Mouse (Mus musculus) stomach, embryonic 16.5 days (tissue): ENCODE results near the gene Hivep3. TPM values are rescaled to one million over a fixed set of nuclear protein-coding genes. Genes with fewer than 3 reads are reported as not detected.

Source experiments
- ATAC-seq: fragments of 200-750 bp; cut with Nextera tagmentation; 2 replicates; pipeline ENCODE4 v1.8.0; 2017; ENCODE audit warnings: moderate number of reproducible peaks, moderate TSS enrichment; ENCODE audit not compliant: insufficient read depth, low FRiP score
- H3K27ac ChIP-seq: fragments of 300-500 bp; sonication (generic); 2 replicates; pipeline ENCODE4 v1.5.1; 2014; ENCODE audit warnings: low read length
- H3K27me3 ChIP-seq: fragments of 300-500 bp; sonication (generic); 2 replicates; pipeline ENCODE4 v1.6.1; 2014; ENCODE audit warnings: low read length, control low read depth, mixed read lengths; ENCODE audit not compliant: control insufficient read depth, insufficient read depth
- H3K36me3 ChIP-seq: fragments of 300-500 bp; sonication (generic); 2 replicates; pipeline ENCODE4 v1.6.1; 2014; ENCODE audit warnings: low read length; ENCODE audit not compliant: control insufficient read depth, insufficient read depth
- H3K4me1 ChIP-seq: fragments of 300-500 bp; sonication (generic); 2 replicates; pipeline ENCODE4 v1.6.1; 2014; ENCODE audit warnings: low read length, control low read depth, mixed read lengths; ENCODE audit not compliant: control insufficient read depth, insufficient read depth
- H3K4me2 ChIP-seq: fragments of 300-500 bp; sonication (generic); 2 replicates; pipeline ENCODE4 v1.6.1; 2014; ENCODE audit warnings: low read depth, low read length, mixed read lengths
- H3K4me3 ChIP-seq: fragments of 300-500 bp; sonication (generic); replicated peaks from 2 replicates; pipeline ENCODE4 v1.5.1; 2014; ENCODE audit warnings: mild to moderate bottlenecking, low read length
- H3K9ac ChIP-seq: fragments of 300-500 bp; sonication (generic); 2 replicates; pipeline ENCODE4 v1.6.1; 2014; ENCODE audit warnings: low read length
- H3K9me3 ChIP-seq: fragments of 300-500 bp; sonication (generic); replicated peaks from 2 replicates; pipeline ENCODE4 v1.6.1; 2016; ENCODE audit warnings: low read length, control low read depth; ENCODE audit not compliant: control insufficient read depth
- WGBS: fragments of 180-500 bp; shearing (Covaris S2); extraction: QIAGEN DNeasy Blood & Tissue Kit; methylation state at CpG from one replicate; pipeline ENCODE4 v1.1.7; 2014; 5-methylcytosine and 5-hydroxymethylcytosine counted together
- polyA plus RNA-seq: library from polyadenylated mRNA; unstranded; fragments of >200 nt; fragmentation: Nextera tagmentation; extraction: Ambion mirVana; gene quantifications from 2 replicates; pipeline ENCODE4 v1.2.1, GENCODE M21; 2015

The Hivep3 gene
- polyA plus RNA-seq, 1 experiment from 2014 or later: 8.8 TPM

DNA sequence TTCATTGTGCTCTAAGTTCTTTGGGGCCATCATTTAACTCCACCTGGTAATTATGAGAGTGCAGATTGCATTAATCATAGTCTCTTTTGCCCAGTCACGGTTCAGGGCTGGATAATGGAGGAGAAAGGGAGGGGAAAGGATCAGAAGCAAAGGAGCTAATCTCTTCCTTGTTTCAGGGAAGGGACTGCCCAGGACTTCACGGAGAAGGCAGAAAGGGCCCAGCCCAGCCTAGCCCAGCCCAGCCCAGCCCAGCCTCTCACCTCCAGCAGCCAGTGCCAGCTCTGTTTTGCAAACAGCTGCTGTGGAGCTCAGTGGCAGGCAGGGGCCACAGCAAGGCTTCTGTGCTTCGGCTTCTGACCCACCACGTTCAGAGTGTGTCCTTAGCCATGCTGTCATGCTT is 180.6 kb downstream of the Hivep3 start:
- no peaks in the 10 kb centered on the region for H3K36me3 ChIP-seq
- peak overlapping the region; percentile 68 for H3K27ac ChIP-seq
- H3K27me3 ChIP-seq: no peaks in the 10 kb centered on the region
- WGBS: 9% methylated on average over 4 of the region's 4 CpGs
- no peak overlapping the region for H3K9ac ChIP-seq
- H3K4me1 ChIP-seq: no peaks in the 10 kb centered on the region
- ATAC-seq: peak; percentile 84; the same call in 1 of the 2 replicates
- H3K4me3 ChIP-seq: no peak overlapping the region
- no peaks in the 10 kb centered on the region for H3K9me3 ChIP-seq
- H3K4me2 ChIP-seq: no peak overlapping the region

DNA sequence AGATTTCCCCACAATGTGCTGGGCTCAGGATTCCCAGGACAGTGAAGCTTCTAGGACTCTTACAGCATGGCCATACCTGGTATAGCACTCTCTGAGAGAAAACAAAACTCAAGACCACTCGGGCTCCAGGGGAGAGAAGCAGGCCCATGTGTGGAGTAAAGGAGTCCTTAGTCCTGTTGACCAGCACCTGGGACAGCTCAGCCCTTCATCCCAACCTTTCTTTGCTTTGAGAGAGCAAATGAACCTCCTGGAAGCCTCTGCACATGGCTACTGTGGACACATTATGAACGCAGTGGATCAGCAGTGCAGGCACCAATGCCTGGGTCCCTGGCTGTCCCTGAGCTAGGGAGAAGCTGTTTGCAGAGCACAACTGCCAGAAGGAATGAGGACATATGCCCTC is 181.5 kb downstream of the Hivep3 start:
- H3K9ac ChIP-seq: no peak overlapping the region
- H3K36me3 ChIP-seq: no peaks in the 10 kb centered on the region
- no peak overlapping the region for H3K4me3 ChIP-seq
- WGBS: 67% methylated on average over 2 of the region's 2 CpGs
- ATAC-seq: no peak
- no peaks in the 10 kb centered on the region for H3K4me1 ChIP-seq
- no peak overlapping the region for H3K4me2 ChIP-seq
- H3K9me3 ChIP-seq: no peaks in the 10 kb centered on the region
- H3K27ac ChIP-seq: no peak overlapping the region
- H3K27me3 ChIP-seq: no peaks in the 10 kb centered on the region

DNA sequence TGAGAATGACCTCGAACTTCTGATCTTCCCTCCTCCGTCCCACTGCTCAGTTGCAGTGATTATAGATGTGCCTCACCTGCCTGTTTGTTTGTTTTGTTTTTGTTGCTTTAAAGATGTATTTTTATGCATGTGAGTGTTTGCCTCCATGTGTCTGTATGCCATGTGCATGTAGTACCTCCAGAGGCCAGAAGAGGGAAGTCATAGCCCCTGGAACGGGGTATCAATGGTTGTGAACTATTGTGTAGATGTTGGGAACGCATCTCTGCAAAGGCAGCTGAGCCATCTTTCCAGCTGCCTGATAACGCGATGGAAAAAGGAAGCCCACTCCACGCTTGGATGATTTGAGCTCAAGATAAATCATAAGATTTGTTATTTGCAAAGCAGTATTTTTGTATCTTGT is 183.9 kb downstream of the Hivep3 start:
- Histone ChIP-seq H3K4me2 (no peak overlapping the region), H3K9me3 (no peaks in the 10 kb centered on the region), H3K4me1 (no peaks in the 10 kb centered on the region), H3K36me3 (no peaks in the 10 kb centered on the region), H3K27me3 (no peaks in the 10 kb centered on the region), H3K9ac (no peak overlapping the region), H3K27ac (no peak overlapping the region), H3K4me3 (no peak overlapping the region)
- WGBS: 82% methylated on average over 7 of the region's 7 CpGs
- no peak for ATAC-seq

DNA sequence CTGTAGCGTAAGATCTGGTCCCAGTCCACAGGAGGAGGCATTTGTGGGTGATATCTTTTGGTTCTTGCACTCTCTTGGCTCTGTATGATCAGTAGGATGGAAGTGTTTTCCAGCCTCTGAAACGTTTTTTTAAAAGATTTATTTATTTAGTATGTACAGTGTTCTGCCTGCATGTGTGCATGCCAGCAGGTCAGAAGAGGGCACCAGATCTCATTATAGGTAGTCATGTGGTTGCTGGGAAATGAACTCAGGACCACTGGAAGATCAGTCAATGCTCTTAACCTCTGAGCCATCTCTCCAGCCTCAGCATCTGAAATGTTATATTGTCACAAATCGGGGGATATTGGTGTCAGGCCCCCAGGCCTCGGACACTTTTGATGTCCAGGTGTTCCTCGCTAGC is 185.8 kb downstream of the Hivep3 start:
- H3K4me2 ChIP-seq: no peak overlapping the region
- H3K27ac ChIP-seq: no peak overlapping the region
- no peak for ATAC-seq
- 72% methylated on average over 5 of the region's 5 CpGs for WGBS
- no peaks in the 10 kb centered on the region for H3K36me3 ChIP-seq
- H3K4me1 ChIP-seq: no peaks in the 10 kb centered on the region
- H3K9me3 ChIP-seq: no peaks in the 10 kb centered on the region
- H3K9ac ChIP-seq: no peak overlapping the region
- H3K4me3 ChIP-seq: no peak overlapping the region
- H3K27me3 ChIP-seq: no peaks in the 10 kb centered on the region

DNA sequence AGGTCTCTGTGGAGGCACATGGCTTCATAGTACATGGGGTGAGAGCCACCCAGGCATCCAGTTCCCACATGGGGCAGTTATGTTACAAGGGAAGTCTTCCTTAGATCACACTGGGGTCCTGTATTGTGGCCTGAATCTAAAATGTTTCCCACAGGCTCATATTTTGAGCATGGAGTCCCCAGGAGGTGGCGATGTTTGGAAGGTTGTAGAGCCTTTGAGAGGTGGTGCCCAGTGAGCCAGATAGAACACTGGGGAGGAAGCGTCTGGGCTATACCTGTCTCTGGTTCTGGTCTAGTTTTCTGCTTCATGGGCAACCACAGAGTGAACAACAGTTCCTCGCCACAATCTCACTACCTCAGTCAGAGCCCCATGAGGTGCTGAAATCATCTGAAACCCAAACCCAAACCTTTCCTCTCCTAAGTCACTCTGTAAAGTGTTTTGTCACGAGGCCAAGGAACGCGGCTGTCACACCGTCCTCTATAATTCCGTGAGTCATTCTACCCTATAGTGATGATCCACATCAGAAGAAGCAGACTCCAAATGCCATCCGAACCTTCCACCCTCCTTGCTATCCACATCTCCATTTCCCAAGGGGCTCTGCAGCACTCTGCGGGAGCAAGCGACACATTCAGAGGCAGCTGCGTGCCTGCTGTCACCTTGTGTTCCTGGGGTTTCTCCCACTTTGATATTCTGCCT is 187.6 kb downstream of the Hivep3 start:
- Histone ChIP-seq H3K9ac (no peak overlapping the region), H3K36me3 (no peaks in the 10 kb centered on the region), H3K4me1 (no peaks in the 10 kb centered on the region), H3K4me2 (no peak overlapping the region), H3K9me3 (no peaks in the 10 kb centered on the region), H3K27me3 (no peaks in the 10 kb centered on the region), H3K4me3 (no peak overlapping the region), H3K27ac (no peak overlapping the region)
- no peak for ATAC-seq
- WGBS: 81% methylated on average over 12 of the region's 12 CpGs

DNA sequence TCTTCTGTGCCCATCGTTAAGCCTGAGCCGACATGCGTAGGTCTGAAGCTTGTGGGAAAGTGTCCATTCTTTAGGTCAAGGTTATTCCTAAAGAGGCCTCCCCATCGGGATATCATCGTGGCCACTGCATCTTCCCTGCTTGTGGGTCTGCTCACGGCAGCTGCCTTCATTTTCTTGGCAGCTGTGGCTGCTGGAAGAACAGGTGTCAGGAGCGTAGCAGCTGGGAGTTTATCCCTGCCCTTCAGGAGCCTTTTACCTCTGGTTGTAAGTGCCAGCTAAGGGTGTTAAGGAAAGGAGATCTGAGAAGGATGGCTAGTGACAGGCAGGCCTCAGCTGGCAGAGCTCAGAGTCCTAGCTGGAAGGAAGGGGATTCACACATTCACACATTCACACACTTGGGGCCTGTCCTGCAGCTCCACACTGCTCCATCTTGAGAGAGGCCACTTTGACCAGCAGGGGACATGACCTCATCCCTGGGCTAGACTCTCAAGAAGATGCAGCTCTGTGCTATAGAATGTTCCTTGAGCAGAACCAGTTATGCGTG is 188.2 kb downstream of the Hivep3 start:
- Histone ChIP-seq H3K27me3 (no peaks in the 10 kb centered on the region), H3K27ac (no peak overlapping the region), H3K36me3 (no peaks in the 10 kb centered on the region), H3K9ac (no peak overlapping the region), H3K4me3 (no peak overlapping the region), H3K4me1 (no peaks in the 10 kb centered on the region), H3K9me3 (no peaks in the 10 kb centered on the region), H3K4me2 (no peak overlapping the region)
- no peak for ATAC-seq
- 70% methylated on average over 8 of the region's 8 CpGs for WGBS

GRCm38 (mm10) chr4:119922945-119923344 is 189.4 kb downstream of the Hivep3 start:
- Histone ChIP-seq H3K9ac (no peak overlapping the region), H3K27me3 (no peaks in the 10 kb centered on the region), H3K36me3 (no peaks in the 10 kb centered on the region), H3K4me3 (no peak overlapping the region), H3K4me2 (no peak overlapping the region), H3K9me3 (no peaks in the 10 kb centered on the region), H3K4me1 (no peaks in the 10 kb centered on the region), H3K27ac (no peak overlapping the region)
- no peak for ATAC-seq
- 87% methylated on average over 8 of the region's 8 CpGs for WGBS

DNA sequence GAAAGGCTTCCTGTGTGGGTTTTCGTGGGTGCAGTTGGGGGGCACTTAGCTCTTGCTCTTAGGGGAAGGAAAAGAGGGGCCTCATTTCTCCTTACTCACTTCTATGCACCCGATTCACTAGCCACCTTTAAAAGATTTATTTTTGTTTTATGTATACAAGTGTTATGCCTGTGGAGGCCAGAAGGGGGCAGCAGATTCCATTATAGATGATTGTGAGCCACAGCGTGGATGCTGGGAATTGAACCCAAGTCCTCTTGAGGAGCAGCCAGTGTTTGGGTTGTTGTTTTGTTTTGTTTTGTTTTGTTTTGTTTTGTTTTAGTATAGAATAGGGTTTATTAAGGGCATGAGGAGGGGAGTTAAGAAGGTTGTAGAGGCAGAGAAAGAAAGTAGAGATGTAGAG is 189.8 kb downstream of the Hivep3 start:
- no peak overlapping the region for H3K27ac ChIP-seq
- H3K9ac ChIP-seq: no peak overlapping the region
- no peaks in the 10 kb centered on the region for H3K27me3 ChIP-seq
- H3K4me3 ChIP-seq: no peak overlapping the region
- no peak overlapping the region for H3K4me2 ChIP-seq
- no peaks in the 10 kb centered on the region for H3K9me3 ChIP-seq
- H3K4me1 ChIP-seq: no peaks in the 10 kb centered on the region
- ATAC-seq: no peak
- WGBS: 80% methylated on average over 3 of the region's 3 CpGs
- H3K36me3 ChIP-seq: no peaks in the 10 kb centered on the region

DNA sequence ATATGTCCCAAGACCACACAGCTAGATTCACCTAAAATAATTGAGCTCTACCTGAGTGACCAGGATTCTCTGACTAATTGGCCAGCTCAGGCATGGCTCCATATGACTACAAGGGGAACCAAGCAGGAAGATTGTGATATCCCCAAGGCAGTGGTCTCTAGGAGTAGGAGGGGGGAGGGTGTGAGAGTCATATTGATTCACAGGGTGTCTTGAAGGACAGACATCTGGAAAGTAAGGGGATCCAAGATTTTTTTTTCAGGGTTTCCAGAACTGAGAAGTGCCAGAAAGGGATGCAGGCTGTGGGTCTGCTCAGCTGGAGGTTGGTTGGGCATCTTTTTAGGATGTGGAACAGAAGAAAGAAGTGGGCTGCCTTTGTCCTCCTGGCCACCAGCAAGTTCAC is 191.5 kb downstream of the Hivep3 start:
- no peaks in the 10 kb centered on the region for H3K4me1 ChIP-seq
- no peak overlapping the region for H3K4me2 ChIP-seq
- H3K9me3 ChIP-seq: no peaks in the 10 kb centered on the region
- no peak overlapping the region for H3K4me3 ChIP-seq
- H3K9ac ChIP-seq: no peak overlapping the region
- no peaks in the 10 kb centered on the region for H3K27me3 ChIP-seq
- no peak for ATAC-seq
- no peaks in the 10 kb centered on the region for H3K36me3 ChIP-seq
- H3K27ac ChIP-seq: no peak overlapping the region
